Mouse (Mus musculus): Measurements from ENCODE around the gene Gm5617. TPM values are rescaled to one million over a fixed set of nuclear protein-coding genes. Genes with fewer than 3 reads are reported as not detected.
A peak's percentile ranks its signal among the peaks of the same experiment; 100 is the strongest.
"Not testable (repeated sequence)": the region's sequence is repeated elsewhere in the genome, so short reads cannot be mapped to it uniquely, and the experiment has no call there.

The Gm5617 gene
- polyA plus RNA-seq, 1 experiment from 2014 or later: 31.8 TPM

DNA sequence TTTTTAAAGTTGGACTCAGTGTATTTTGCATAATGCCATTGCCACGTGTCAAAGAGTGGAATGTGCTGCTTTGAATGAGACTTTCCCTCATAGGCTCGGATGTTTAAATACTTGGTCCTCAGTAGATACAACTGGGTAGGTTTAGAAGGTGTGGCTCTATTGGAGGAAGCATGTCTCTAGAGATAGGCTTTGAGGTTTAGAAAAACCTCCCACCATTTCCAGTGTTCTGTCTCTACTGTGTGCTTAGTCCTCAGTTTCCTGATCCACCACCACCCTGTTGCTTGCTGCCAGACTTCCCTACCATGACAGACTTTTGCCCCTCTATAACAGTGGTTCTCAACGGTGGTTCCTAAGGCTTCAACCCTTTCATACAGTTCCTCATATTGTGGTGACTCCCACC lies 37.0 kb downstream of the Gm5617 start:
- H3K36me3 ChIP-seq (ENCODE audit: control insufficient read depth, insufficient read depth, low read length): no peaks in the 10 kb centered on the region
- H3K9me3 ChIP-seq (ENCODE audit: control insufficient read depth, low read length): no peaks in the 10 kb centered on the region
- ATAC-seq (ENCODE audit: insufficient number of reproducible peaks, low FRiP score, low TSS enrichment, low read depth) (no peak), DNase-seq (ENCODE audit: low spot score) (no peak)
- 82% methylated on average over 3 of the region's 3 CpGs for WGBS
- H3K9ac ChIP-seq (ENCODE audit: low read length): no peak overlapping the region
- H3K4me2 ChIP-seq (ENCODE audit: low read depth, severe bottlenecking): no peak overlapping the region
- no peak overlapping the region for H3K27ac ChIP-seq (replicated peaks; ENCODE audit: low read depth, low read length)
- no peak overlapping the region for H3K4me3 ChIP-seq (ENCODE audit: low read depth, low read length)
- no peaks in the 10 kb centered on the region for H3K4me1 ChIP-seq (ENCODE audit: control insufficient read depth, insufficient read depth, low read length)
- H3K27me3 ChIP-seq (ENCODE audit: control insufficient read depth, insufficient read depth, low read length): no peaks in the 10 kb centered on the region

DNA sequence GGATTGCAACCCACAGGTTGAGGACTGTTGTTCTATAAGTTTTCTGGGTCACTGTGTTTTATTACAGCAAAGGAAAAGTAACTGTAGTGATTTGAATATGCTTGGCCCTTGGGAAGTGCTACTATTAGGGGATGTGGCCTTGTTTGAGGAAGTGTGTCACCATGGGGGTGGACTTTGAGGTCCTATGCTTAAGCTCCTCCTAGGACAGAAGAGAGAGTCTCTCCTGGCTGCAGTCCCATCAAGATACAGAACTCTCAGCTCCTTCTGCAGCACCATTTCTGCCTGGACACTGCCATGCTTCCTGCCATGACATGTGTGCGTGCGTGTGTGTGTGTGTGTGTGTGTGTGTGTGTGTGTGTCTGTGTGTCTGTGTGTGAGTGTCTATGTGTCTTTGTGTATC lies 37.5 kb downstream of the Gm5617 start:
- H3K4me3 ChIP-seq (ENCODE audit: low read depth, low read length): no peak overlapping the region
- no peak overlapping the region for H3K27ac ChIP-seq (replicated peaks; ENCODE audit: low read depth, low read length)
- H3K36me3 ChIP-seq (ENCODE audit: control insufficient read depth, insufficient read depth, low read length): no peaks in the 10 kb centered on the region
- no peak overlapping the region for H3K4me2 ChIP-seq (ENCODE audit: low read depth, severe bottlenecking)
- H3K4me1 ChIP-seq (ENCODE audit: control insufficient read depth, insufficient read depth, low read length): no peaks in the 10 kb centered on the region
- ATAC-seq (ENCODE audit: insufficient number of reproducible peaks, low FRiP score, low TSS enrichment, low read depth) (no peak), DNase-seq (ENCODE audit: low spot score) (no peak)
- no peak overlapping the region for H3K9ac ChIP-seq (ENCODE audit: low read length)
- no peaks in the 10 kb centered on the region for H3K9me3 ChIP-seq (ENCODE audit: control insufficient read depth, low read length)
- H3K27me3 ChIP-seq (ENCODE audit: control insufficient read depth, insufficient read depth, low read length): no peaks in the 10 kb centered on the region
- 100% methylated on average over 2 of the region's 2 CpGs for WGBS

DNA sequence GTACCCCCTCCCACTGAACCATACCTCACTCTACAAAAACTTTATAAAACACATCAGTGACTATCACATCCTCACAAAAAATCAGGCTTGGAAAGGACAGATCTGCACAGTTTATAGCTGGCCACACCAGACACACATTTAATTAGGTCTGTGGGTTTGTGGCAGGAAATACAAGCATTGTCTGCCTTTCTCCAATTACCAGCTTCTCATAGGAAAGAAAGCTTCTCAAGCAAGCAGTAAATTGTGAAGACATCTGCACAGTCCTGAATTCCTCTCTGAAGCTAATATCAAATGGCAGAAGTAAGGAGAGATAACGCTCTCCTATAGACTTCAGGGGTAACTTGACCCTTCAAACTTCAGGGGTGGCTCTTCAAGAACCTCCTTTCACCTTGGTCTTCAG lies 41.2 kb downstream of the Gm5617 start:
- WGBS: 59% methylated on average over 1 of the region's 1 CpGs
- ATAC-seq (ENCODE audit: insufficient number of reproducible peaks, low FRiP score, low TSS enrichment, low read depth) (no peak), DNase-seq (ENCODE audit: low spot score) (no peak)
- Histone ChIP-seq H3K36me3 (ENCODE audit: control insufficient read depth, insufficient read depth, low read length) (no peaks in the 10 kb centered on the region), H3K4me2 (ENCODE audit: low read depth, severe bottlenecking) (no peak overlapping the region), H3K9ac (ENCODE audit: low read length) (no peak overlapping the region), H3K9me3 (ENCODE audit: control insufficient read depth, low read length) (no peaks in the 10 kb centered on the region), H3K4me1 (ENCODE audit: control insufficient read depth, insufficient read depth, low read length) (peaks cover 2% of the 10 kb centered on the region; the same call in 1 of the 2 replicates), H3K4me3 (ENCODE audit: low read depth, low read length) (no peak overlapping the region), H3K27me3 (ENCODE audit: control insufficient read depth, insufficient read depth, low read length) (no peaks in the 10 kb centered on the region), H3K27ac (replicated peaks; ENCODE audit: low read depth, low read length) (no peak overlapping the region; the same call in 1 of the 2 replicates)

DNA sequence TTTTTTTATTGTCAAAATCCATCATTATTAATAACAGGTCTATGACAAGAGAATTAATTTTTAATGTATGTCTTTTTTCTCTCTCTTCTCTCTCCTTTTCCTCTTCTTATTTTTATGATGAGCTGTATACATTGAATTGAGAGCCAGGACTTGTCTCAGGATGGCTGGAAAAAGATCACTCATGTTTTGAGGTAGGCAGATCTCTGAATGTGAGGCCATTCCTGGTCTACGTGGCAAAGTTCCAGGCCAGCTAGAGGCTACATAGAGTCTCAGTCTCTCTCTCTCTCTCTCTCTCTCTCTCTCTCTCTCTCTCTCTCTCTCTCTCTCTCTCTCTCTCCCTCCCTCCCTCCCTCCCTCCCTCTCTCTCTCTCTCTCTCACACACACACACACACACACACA lies 42.4 kb downstream of the Gm5617 start:
- 45% methylated on average over 1 of the region's 1 CpGs for WGBS
- H3K27ac ChIP-seq (replicated peaks; ENCODE audit: low read depth, low read length); H3K4me3 ChIP-seq (ENCODE audit: low read depth, low read length); H3K27me3 ChIP-seq (ENCODE audit: control insufficient read depth, insufficient read depth, low read length); H3K36me3 ChIP-seq (ENCODE audit: control insufficient read depth, insufficient read depth, low read length); ATAC-seq (ENCODE audit: insufficient number of reproducible peaks, low FRiP score, low TSS enrichment, low read depth); DNase-seq (ENCODE audit: low spot score); H3K9ac ChIP-seq (ENCODE audit: low read length); H3K4me1 ChIP-seq (ENCODE audit: control insufficient read depth, insufficient read depth, low read length); H3K9me3 ChIP-seq (ENCODE audit: control insufficient read depth, low read length); H3K4me2 ChIP-seq (ENCODE audit: low read depth, severe bottlenecking): not testable (repeated sequence)

DNA sequence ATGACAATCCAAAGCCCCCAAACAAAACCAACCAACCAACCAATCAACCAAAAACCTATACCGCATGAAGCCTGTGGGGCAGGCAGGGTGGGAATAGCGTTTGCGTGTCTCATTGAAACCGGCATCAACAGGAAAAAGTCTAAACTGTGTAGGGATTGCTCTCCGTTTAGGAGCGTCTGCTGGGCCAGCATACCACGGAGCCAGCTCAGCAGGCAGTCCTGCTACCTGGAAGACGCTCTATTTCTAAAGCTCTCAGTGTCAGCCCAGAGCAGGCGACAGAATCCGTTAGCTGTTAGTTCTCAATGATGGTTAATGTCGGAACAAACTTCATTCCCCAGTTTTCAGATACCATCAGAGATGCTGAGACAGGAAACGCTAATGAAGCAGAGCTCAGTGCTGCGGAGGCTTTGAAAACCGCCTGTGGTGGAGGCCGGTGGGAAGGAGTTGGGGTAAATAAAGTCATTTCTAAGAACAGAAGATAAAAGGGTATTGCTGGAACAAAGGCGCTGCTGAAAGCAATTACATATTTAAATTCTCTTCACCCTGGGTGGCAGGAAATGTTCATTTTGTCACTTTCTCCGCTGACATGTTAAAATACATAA lies 42.9 kb downstream of the Gm5617 start:
- Histone ChIP-seq H3K9me3 (ENCODE audit: control insufficient read depth, low read length) (0 out of 2 replicates have a peak, but pooled peaks cover 2% of the 10 kb centered on the region), H3K36me3 (ENCODE audit: control insufficient read depth, insufficient read depth, low read length) (no peaks in the 10 kb centered on the region), H3K27me3 (ENCODE audit: control insufficient read depth, insufficient read depth, low read length) (no peaks in the 10 kb centered on the region), H3K4me1 (ENCODE audit: control insufficient read depth, insufficient read depth, low read length) (peaks cover 2% of the 10 kb centered on the region; the same call in 1 of the 2 replicates), H3K4me3 (ENCODE audit: low read depth, low read length) (peak overlapping the region; percentile 6; the same call in 1 of the 2 replicates), H3K27ac (replicated peaks; ENCODE audit: low read depth, low read length) (no peak overlapping the region), H3K9ac (ENCODE audit: low read length) (0 out of 2 replicates have a peak overlapping the region, but pooled peaks have one; percentile 0), H3K4me2 (ENCODE audit: low read depth, severe bottlenecking) (peak overlapping the region; percentile 44)
- peak; percentile 45 for DNase-seq (ENCODE audit: low spot score)
- ATAC-seq (ENCODE audit: insufficient number of reproducible peaks, low FRiP score, low TSS enrichment, low read depth): no peak
- 3% methylated on average over 17 of the region's 17 CpGs for WGBS

DNA sequence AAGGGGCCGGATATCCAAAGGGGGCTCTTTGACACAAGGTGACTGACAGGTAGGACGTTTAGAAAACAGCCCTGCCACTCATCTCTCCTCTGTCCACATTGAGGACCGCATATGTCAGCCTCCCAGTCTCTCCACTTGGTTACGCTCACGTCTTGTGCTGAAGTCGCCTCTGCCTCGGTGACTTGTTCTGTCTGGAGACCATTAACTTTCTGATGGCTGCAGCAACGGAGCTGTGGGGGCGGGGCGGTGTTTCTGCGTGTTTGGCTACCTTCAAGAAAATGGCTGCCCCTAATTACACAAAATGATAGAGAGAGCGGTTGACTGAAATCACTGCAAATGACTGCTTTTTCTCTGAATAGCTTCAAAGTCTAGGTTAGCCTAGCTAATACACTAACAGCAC lies 43.4 kb downstream of the Gm5617 start:
- no peaks in the 10 kb centered on the region for H3K27me3 ChIP-seq (ENCODE audit: control insufficient read depth, insufficient read depth, low read length)
- 11% methylated on average over 12 of the region's 12 CpGs for WGBS
- no peak overlapping the region for H3K4me3 ChIP-seq (ENCODE audit: low read depth, low read length)
- H3K27ac ChIP-seq (replicated peaks; ENCODE audit: low read depth, low read length): no peak overlapping the region
- H3K4me2 ChIP-seq (ENCODE audit: low read depth, severe bottlenecking): peak overlapping the region; percentile 44
- H3K36me3 ChIP-seq (ENCODE audit: control insufficient read depth, insufficient read depth, low read length): no peaks in the 10 kb centered on the region
- ATAC-seq (ENCODE audit: insufficient number of reproducible peaks, low FRiP score, low TSS enrichment, low read depth) (no peak), DNase-seq (ENCODE audit: low spot score) (peak; percentile 73)
- H3K4me1 ChIP-seq (ENCODE audit: control insufficient read depth, insufficient read depth, low read length): peaks cover 2% of the 10 kb centered on the region; the same call in 1 of the 2 replicates
- H3K9ac ChIP-seq (ENCODE audit: low read length): no peak overlapping the region
- H3K9me3 ChIP-seq (ENCODE audit: control insufficient read depth, low read length): 0 out of 2 replicates have a peak, but pooled peaks cover 2% of the 10 kb centered on the region

Small RNA genes lying within 50 kb of the gene (microRNA-seq; reads per million reads assigned to microRNA genes)
- not detected for gene Gm23653

Other genes with a start within 250 kb of the Gm5617 start
- gene Nxpe2, start 142.0 kb upstream of the Gm5617 start, polyA plus RNA-seq (2014; fragmentation: Nextera tagmentation; extraction: Ambion mirVana): 1.1 and 1.6 TPM in 2 replicates
- gene Rexo2, start 14.8 kb upstream of the Gm5617 start, polyA plus RNA-seq (2014; fragmentation: Nextera tagmentation; extraction: Ambion mirVana): 75.8 and 76.5 TPM in 2 replicates
- gene Rbm7, start 143 bp upstream of the Gm5617 start, polyA plus RNA-seq (2014; fragmentation: Nextera tagmentation; extraction: Ambion mirVana): 124 and 126 TPM in 2 replicates
- 0.52 and 0.62 TPM in 2 replicates for gene Nnmt, start 109.7 kb downstream of the Gm5617 start, polyA plus RNA-seq (2014; fragmentation: Nextera tagmentation; extraction: Ambion mirVana)

Data from limb, embryonic 11.5 days (tissue).